Mouse (Mus musculus) adrenal gland, postnatal 4 days (tissue): Measurements from ENCODE around the gene Gm20721. TPM values are rescaled to one million over a fixed set of nuclear protein-coding genes. Genes with fewer than 3 reads are reported as not detected.
"Not testable (repeated sequence)": the region's sequence is repeated elsewhere in the genome, so short reads cannot be mapped to it uniquely, and the experiment has no call there.

Experiments used
- DNase-seq, 2 experiments: peaks; one replicate each; pipeline ENCODE4 v3.0.0; 2021 to 2022; ENCODE audit warnings: low spot score in 2 of 2, mixed read lengths in 2 of 2
- long read RNA-seq, 2 experiments: library from polyadenylated mRNA; stranded (forward); transcript quantifications; one replicate each; pipeline ENCODE4 v2.0.0; 2021
- total RNA-seq, 2 experiments: library from RNA; stranded (reverse); gene quantifications; 2 replicates each; pipeline ENCODE4 v1.2.3; 2021

Gene Gm20721
- total RNA-seq, result 1 to 10 TPM; 2.1 to 2.2 TPM
- long read RNA-seq, experiment 1, partial matches to known transcripts, result 0 of 6 reads
- long read RNA-seq, experiment 1, other reads (novel, unspliced or antisense), result 6 of 6 reads
- long read RNA-seq, experiment 2, partial matches to known transcripts, result 1 of 20 reads
- long read RNA-seq, experiment 2, other reads (novel, unspliced or antisense), result 19 of 20 reads

GRCm38 (mm10) chr2:174346612-174346998 is at the start of gene Gm20721:
Gene Gm20721 (minus strand): TSS chr2:174346712.
- DNase-seq, result no peak

GRCm38 (mm10) chr2:174393383-174393782 is 46.9 kb upstream of the Gm20721 start:
- no peak for DNase-seq

GRCm38 (mm10) chr2:174392554-174392953 is 46.0 kb upstream of the Gm20721 start:
- DNase-seq, result no peak

- DNase-seq, result no peak
Observed at GRCm38 (mm10) chr2:174391936-174392335, 45.4 kb upstream of the Gm20721 start.

GRCm38 (mm10) chr2:174381021-174381420 is 34.5 kb upstream of the Gm20721 start:
- no peak for DNase-seq

GRCm38 (mm10) chr2:174366571-174366970 is 20.1 kb upstream of the Gm20721 start:
- no peak for DNase-seq

- DNase-seq, result no peak
Observed at GRCm38 (mm10) chr2:174359656-174360055, 13.1 kb upstream of the Gm20721 start.

GRCm38 (mm10) chr2:174358516-174358915 is 12.0 kb upstream of the Gm20721 start:
- no peak for DNase-seq

- DNase-seq, result not testable (repeated sequence)
Observed at GRCm38 (mm10) chr2:174346999-174347668, 622 bp upstream of the Gm20721 start.

- DNase-seq, result no peak
Observed at GRCm38 (mm10) chr2:174344996-174345395, 1.5 kb downstream of the Gm20721 start.

GRCm38 (mm10) chr2:174344003-174344655 is 2.4 kb downstream of the Gm20721 start:
- DNase-seq, result peak; percentile 43 to 75

- DNase-seq, result no peak
Observed at GRCm38 (mm10) chr2:174343566-174343965, 2.9 kb downstream of the Gm20721 start.

- no peak for DNase-seq
Observed at GRCm38 (mm10) chr2:174342793-174343400, 3.6 kb downstream of the Gm20721 start.

- no peak for DNase-seq
Observed at GRCm38 (mm10) chr2:174340893-174341580, 5.5 kb downstream of the Gm20721 start.

- no peak for DNase-seq
Observed at GRCm38 (mm10) chr2:174340229-174340892, 6.2 kb downstream of the Gm20721 start.

- no peak for DNase-seq
Observed at GRCm38 (mm10) chr2:174339701-174340100, 6.8 kb downstream of the Gm20721 start.

GRCm38 (mm10) chr2:174337275-174337674 is 9.2 kb downstream of the Gm20721 start:
- no peak for DNase-seq

- DNase-seq, result no peak
Observed at GRCm38 (mm10) chr2:174334415-174334814, 12.1 kb downstream of the Gm20721 start.

- no peak for DNase-seq
Observed at GRCm38 (mm10) chr2:174333239-174333890, 13.1 kb downstream of the Gm20721 start.

GRCm38 (mm10) chr2:174331282-174332030 is 15.1 kb downstream of the Gm20721 start:
- DNase-seq, result no peak
